Mouse (Mus musculus) neural tube, embryonic 10.5 days (tissue): Measurements from ENCODE around the gene Cdc42ep5.

ENCODE experiments used
- DNase-seq: peaks from one replicate; pipeline ENCODE4 v3.0.0-alpha.2; 2017; ENCODE audit warnings: low spot score; ENCODE audit errors: extremely low spot score

Cdc42ep5 gene

GRCm38 (mm10) chr7:4146241-4147180 lies 18.1 kb downstream of the Cdc42ep5 start:
- DNase-seq: no peak

DNA sequence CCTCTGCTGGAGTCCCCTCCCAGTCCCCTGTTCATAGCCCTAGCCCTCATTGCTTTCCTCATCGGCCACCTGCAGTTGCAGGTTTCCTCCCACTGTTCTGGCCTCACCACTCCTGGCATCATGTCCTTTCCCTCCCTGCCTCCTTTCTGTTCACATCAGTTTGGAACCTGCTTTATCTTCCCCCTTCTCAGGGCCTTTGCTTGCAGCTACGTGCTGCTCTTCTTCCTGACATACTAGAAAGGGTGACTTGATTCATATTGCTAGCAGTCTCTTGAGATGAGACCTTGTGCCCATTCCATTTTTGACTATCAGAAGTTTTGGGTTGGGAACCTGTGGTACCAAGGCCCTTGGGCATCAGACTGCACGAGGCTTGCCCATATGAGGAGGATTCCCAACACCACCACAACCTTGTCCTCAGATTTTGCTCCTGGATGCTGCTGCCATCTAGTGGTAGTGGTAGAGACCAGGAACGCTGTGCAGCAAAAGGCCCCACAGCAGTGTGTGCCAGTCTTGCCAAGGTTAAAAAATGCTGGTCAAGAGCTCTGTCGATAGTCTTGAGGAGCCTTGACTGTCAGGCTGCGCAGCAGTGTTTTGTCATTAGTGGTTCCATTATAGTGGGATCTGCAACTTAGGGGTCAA lies 19.0 kb downstream of the Cdc42ep5 start:
- peak; percentile 37 for DNase-seq

- no peak for DNase-seq
Measured at GRCm38 (mm10) chr7:4144766-4145551, 19.7 kb downstream of the Cdc42ep5 start.

GRCm38 (mm10) chr7:4144046-4144445 lies 20.6 kb downstream of the Cdc42ep5 start:
- peak; percentile 7 for DNase-seq

GRCm38 (mm10) chr7:4143506-4143905 lies 21.2 kb downstream of the Cdc42ep5 start:
- DNase-seq: no peak

- DNase-seq: no peak
Measured at GRCm38 (mm10) chr7:4142796-4143445, 21.7 kb downstream of the Cdc42ep5 start.

- DNase-seq: no peak
Measured at GRCm38 (mm10) chr7:4141648-4142325, 22.9 kb downstream of the Cdc42ep5 start.

DNA sequence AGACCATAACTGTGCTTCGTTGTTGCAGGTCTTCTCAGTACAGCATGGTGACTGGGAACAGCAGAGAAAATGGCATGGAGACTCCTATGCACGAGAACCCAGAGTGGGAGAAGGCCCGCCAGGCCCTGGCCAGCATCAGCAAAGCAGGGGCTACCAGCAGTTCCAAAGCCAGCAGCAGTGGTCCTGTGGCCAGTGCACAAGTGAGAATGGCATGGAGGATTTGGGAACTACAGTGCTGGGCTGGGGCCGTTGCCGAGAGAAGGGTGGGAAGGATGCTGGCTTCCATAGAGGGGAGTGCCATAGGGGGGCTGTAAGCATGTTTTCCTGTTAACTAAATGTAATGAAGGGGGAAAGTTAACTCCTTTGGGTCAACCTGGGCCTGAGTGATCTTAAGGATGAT lies 25.3 kb downstream of the Cdc42ep5 start:
- no peak for DNase-seq

GRCm38 (mm10) chr7:4138671-4139070 lies 26.0 kb downstream of the Cdc42ep5 start:
- DNase-seq: no peak

GRCm38 (mm10) chr7:4138181-4138580 lies 26.5 kb downstream of the Cdc42ep5 start:
- DNase-seq: no peak

- DNase-seq: no peak
Measured at GRCm38 (mm10) chr7:4137746-4138145, 26.9 kb downstream of the Cdc42ep5 start.

- peak; percentile 98 for DNase-seq
Measured at GRCm38 (mm10) chr7:4136771-4137531, 27.7 kb downstream of the Cdc42ep5 start, which contains the start of gene Leng8. Gene Leng8, plus strand, starts transcription at chr7:4137039.

DNA sequence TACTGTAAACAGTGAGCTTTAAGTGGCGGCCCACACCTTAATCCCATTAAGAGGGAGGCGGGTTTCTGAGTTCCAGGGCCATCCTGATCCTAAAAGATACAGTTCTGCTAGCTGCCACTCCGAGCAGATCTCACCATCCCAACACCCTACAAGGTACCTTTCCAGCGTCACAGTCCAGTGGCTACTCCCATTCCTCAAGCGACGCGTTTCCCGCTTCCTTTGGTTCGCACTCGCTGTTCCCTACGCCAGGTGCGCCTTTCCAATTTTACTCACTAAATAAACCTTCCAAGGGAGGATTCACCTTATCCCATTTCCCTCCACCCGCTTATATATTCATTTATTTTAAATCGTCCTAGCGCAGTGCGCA lies 28.3 kb downstream of the Cdc42ep5 start:
- DNase-seq: no peak

DNA sequence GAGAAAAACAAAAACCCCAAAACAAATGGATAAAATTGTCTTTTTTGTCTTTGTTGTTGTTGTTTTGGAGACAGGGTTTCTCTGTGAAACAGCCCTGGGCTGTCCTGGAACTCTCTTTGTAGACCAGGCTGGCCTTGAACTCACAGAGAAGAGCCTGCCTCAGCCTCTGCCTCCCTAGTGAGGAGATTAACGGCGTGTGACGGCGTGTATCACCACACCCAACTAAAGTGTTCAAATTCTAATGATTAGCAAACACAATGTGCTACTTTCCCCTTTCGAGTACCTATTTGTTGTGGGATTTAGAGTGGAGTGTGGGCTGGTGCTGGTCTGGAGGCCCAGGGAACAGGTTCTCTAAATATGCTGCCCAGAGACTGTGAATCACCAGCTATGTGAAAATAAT lies 29.7 kb downstream of the Cdc42ep5 start:
- DNase-seq: no peak

- DNase-seq: no peak
Measured at GRCm38 (mm10) chr7:4132998-4133397, 31.7 kb downstream of the Cdc42ep5 start.

GRCm38 (mm10) chr7:4132581-4132980 lies 32.1 kb downstream of the Cdc42ep5 start:
- DNase-seq: no peak

DNA sequence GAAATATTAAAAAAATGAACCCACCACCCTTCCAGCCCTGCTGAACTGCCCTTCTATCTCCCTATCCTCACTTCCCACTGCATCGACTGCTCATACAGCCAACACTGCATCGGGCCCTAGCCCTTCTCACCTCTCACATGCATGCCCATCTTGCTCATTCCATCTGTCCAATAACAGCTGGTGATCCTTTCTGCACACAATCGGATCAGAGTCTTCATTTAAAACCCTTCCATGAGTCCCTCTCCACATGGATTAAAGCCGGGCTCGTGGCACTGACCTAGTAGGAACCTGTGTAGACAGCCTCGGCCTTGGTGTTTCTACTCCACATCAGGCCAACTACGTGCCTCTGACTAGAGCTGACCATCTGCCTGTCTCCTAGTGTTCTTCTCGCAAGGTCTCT lies 32.7 kb downstream of the Cdc42ep5 start:
- DNase-seq: no peak

DNA sequence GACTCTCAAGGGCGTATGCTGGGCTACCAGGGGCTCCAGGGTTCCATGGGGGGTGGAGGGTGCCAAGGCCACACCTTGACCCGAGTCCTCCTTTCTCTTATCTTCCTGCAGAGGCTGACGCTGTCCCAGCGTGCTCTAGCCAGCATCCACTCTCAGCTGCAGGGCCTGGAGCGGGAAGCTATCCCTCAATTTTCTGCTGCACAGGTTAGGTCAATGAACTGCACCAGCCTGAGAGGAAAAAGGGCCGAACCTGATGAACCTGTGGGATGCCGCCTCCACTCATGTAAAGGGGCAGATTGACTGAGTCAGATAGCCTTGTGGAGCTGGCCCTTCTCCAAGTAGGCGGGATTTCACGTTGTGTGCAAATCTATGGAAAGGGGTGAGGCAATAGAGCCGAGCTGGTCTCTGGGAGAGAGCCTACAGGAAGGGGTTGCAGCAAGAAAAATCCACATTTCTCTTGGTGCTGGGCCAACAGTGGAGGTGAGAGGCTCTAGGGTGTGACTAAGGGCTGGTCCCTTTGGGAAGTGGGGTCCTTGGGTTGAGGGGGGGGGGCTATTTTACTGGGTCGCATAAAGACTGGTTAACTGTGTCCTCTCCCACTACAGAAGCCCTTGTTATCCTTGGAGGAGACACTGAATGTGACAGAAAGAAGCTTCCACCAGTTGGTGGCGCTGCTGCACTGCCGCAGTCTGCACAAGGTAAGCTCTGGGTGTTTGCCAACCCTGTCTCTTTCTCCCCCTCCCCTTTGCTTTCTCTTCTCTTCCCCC lies 33.8 kb downstream of the Cdc42ep5 start:
- DNase-seq: peak; percentile 77

GRCm38 (mm10) chr7:4128860-4129259 lies 35.8 kb downstream of the Cdc42ep5 start:
- DNase-seq: no peak
